In the genomic region with DNA sequence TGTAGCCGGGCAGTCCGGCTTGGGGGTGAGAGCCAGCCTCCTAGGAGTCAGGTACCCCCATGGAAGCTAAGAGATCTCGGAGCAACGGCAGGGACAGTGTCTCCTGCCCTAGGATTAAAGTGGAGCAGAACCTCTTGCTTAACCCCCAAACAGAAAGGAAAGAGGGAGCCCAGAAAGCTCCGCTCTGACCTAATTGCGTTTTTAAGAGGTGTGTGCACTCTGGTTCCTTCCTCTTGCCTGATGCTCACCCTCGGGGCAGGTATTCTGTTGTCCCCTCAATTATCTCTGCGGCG, we compare ENCODE assay signal across 8 mouse cellular contexts. TPM values are rescaled to one million over a fixed set of nuclear protein-coding genes. Genes with fewer than 3 reads are reported as not detected.
DNase-seq lines count a peak whose midpoint lies in the region; ATAC-seq and TF ChIP-seq lines count a peak whose summit lies in the region.

No protein-coding gene starts in this region.

- peak overlapping the region; percentile 84 for H3K4me3 ChIP-seq in gastrocnemius, adult 2 months
- H3K4me3 ChIP-seq in neural tube, embryonic 11.5 days (ENCODE audit: low read depth, low read length), result peak overlapping the region; percentile 59
- H3K4me3 ChIP-seq in liver, embryonic 12.5 days, result peak overlapping the region; percentile 51
- peak overlapping the region; percentile 51 for H3K4me3 ChIP-seq in stomach, embryonic 16.5 days (replicated peaks; ENCODE audit: low read length)

- H3K9ac ChIP-seq in neural tube, embryonic 11.5 days (ENCODE audit: low read length), result peak overlapping the region; percentile 68
- no peak overlapping the region; the same call in 1 of the 2 replicates for H3K9ac ChIP-seq in liver, embryonic 12.5 days
- peak overlapping the region; percentile 67 for H3K9ac ChIP-seq in stomach, embryonic 16.5 days (ENCODE audit: low read length)

- peaks cover 30% of the 10 kb centered on the region for H3K4me1 ChIP-seq in neural tube, embryonic 11.5 days (ENCODE audit: control insufficient read depth, insufficient read depth, low read length)
- H3K4me1 ChIP-seq in liver, embryonic 12.5 days, result peaks cover 20% of the 10 kb centered on the region
- H3K4me1 ChIP-seq in stomach, embryonic 16.5 days (ENCODE audit: control insufficient read depth, insufficient read depth, low read length), result peaks cover 20% of the 10 kb centered on the region

- peak overlapping the region; percentile 89 for H3K27ac ChIP-seq in gastrocnemius, adult 2 months
- H3K27ac ChIP-seq in neural tube, embryonic 11.5 days (ENCODE audit: low read depth, low read length), result no peak overlapping the region
- H3K27ac ChIP-seq in liver, embryonic 12.5 days, result no peak overlapping the region
- H3K27ac ChIP-seq in stomach, embryonic 16.5 days (ENCODE audit: low read length), result no peak overlapping the region

- H3K9me3 ChIP-seq in neural tube, embryonic 11.5 days (ENCODE audit: control insufficient read depth, low read length), result no peaks in the 10 kb centered on the region
- H3K9me3 ChIP-seq in liver, embryonic 12.5 days (replicated peaks), result no peaks in the 10 kb centered on the region
- no peaks in the 10 kb centered on the region for H3K9me3 ChIP-seq in stomach, embryonic 16.5 days (replicated peaks; ENCODE audit: control insufficient read depth, low read length)

- H3K36me3 ChIP-seq in neural tube, embryonic 11.5 days (ENCODE audit: control insufficient read depth, insufficient read depth, low read length), result no peaks in the 10 kb centered on the region
- no peaks in the 10 kb centered on the region for H3K36me3 ChIP-seq in liver, embryonic 12.5 days
- H3K36me3 ChIP-seq in stomach, embryonic 16.5 days (ENCODE audit: control insufficient read depth, insufficient read depth, low read length), result no peaks in the 10 kb centered on the region

- peaks cover 12% of the 10 kb centered on the region for H3K27me3 ChIP-seq in neural tube, embryonic 11.5 days (ENCODE audit: control insufficient read depth, insufficient read depth, low read length)
- peaks cover 99% of the 10 kb centered on the region for H3K27me3 ChIP-seq in liver, embryonic 12.5 days (replicated peaks)
- peaks cover 28% of the 10 kb centered on the region for H3K27me3 ChIP-seq in stomach, embryonic 16.5 days (ENCODE audit: control insufficient read depth, insufficient read depth, low read length)

- DNase-seq in gastrocnemius, adult 2 months, result no peak
- DNase-seq in gastrocnemius, postnatal 14 days, result no peak
- no peak for DNase-seq in neural tube, embryonic 11.5 days (ENCODE audit: low spot score)
- no peak for DNase-seq in neural tube, embryonic 10.5 days (ENCODE audit: extremely low spot score, low spot score)
- no peak for DNase-seq in cerebellum, postnatal 36 days
- DNase-seq in layer of hippocampus, postnatal 36 days, result no peak

- no peak for TF ChIP-seq CTCF in gastrocnemius, adult 2 months (IDR thresholded peaks at IDR 0.05)

- no peak for ATAC-seq in neural tube, embryonic 11.5 days (ENCODE audit: insufficient read depth, low FRiP score, low TSS enrichment)
- no peak for ATAC-seq in liver, embryonic 12.5 days
- ATAC-seq in stomach, embryonic 16.5 days (ENCODE audit: insufficient read depth, low FRiP score), result no peak

- peak overlapping the region; percentile 95 for H3K4me2 ChIP-seq in neural tube, embryonic 11.5 days (ENCODE audit: low read depth)
- H3K4me2 ChIP-seq in liver, embryonic 12.5 days, result peak overlapping the region; percentile 75
- H3K4me2 ChIP-seq in stomach, embryonic 16.5 days (ENCODE audit: low read depth, low read length), result peak overlapping the region; percentile 92

- intact Hi-C loops in gastrocnemius, adult 2 months (cut with DNase I), result loop anchor here (5.0 kb wide), 1 partner anchor 33 kb away; no protein-coding TSS in a partner anchor
- intact Hi-C loops in gastrocnemius, postnatal 14 days (cut with DNase I; ENCODE audit: low total_unique reads), result no loop called here

- 8% methylated on average over 9 of the region's 9 CpGs for WGBS in neural tube, embryonic 11.5 days
- WGBS in liver, embryonic 12.5 days (ENCODE audit: insufficient replicate concordance), result 26% methylated on average over 9 of the region's 9 CpGs
- 25% methylated on average over 9 of the region's 9 CpGs for WGBS in stomach, embryonic 16.5 days

RNA-seq across cellular contexts. Expression of a gene that starts 0.7 kb away (rescaled TPM):
- total RNA-seq in gastrocnemius, adult 2 months (2021), result 10 to 100 TPM; 14.9 to 22.8 TPM
- 10 to 100 TPM; 18.4 to 20.4 TPM for total RNA-seq in gastrocnemius, postnatal 14 days (2021)
- polyA plus RNA-seq in neural tube, embryonic 11.5 days (2014; fragmentation: Nextera tagmentation; extraction: Ambion mirVana), result 40.9 and 41.0 TPM in 2 replicates
- polyA plus RNA-seq in liver, embryonic 12.5 days (2016; fragmentation: Nextera tagmentation; extraction: Ambion mirVana), result 0.42 and 0.94 TPM in 2 replicates
- 3.0 and 5.7 TPM in 2 replicates for polyA plus RNA-seq in stomach, embryonic 16.5 days (2015; fragmentation: Nextera tagmentation; extraction: Ambion mirVana)
- total RNA-seq in layer of hippocampus, postnatal 36 days (2021), result 1 to 10 TPM; 2.9 to 4.3 TPM

RNA-seq across cellular contexts. Expression of a gene that starts 38.8 kb away (rescaled TPM):
- total RNA-seq in gastrocnemius, adult 2 months (2021), result 10 to 100 TPM; 24.3 to 28.7 TPM
- total RNA-seq in gastrocnemius, postnatal 14 days (2021), result 10 to 100 TPM in 1 of 2 experiments, 1 to 10 TPM in 1; 9.2 to 12.0 TPM
- polyA plus RNA-seq in neural tube, embryonic 11.5 days (2014; fragmentation: Nextera tagmentation; extraction: Ambion mirVana), result 17.5 and 18.8 TPM in 2 replicates
- polyA plus RNA-seq in liver, embryonic 12.5 days (2016; fragmentation: Nextera tagmentation; extraction: Ambion mirVana), result 23.1 and 27.2 TPM in 2 replicates
- 13.8 and 14.4 TPM in 2 replicates for polyA plus RNA-seq in stomach, embryonic 16.5 days (2015; fragmentation: Nextera tagmentation; extraction: Ambion mirVana)
- total RNA-seq in layer of hippocampus, postnatal 36 days (2021), result 10 to 100 TPM; 71.6 to 77.6 TPM
